Mouse (Mus musculus) kidney, adult 2 months (tissue): ENCODE measurements at regions not wholly inside any gene's neighbourhood (a gene's known extent, or its start where the extent isn't known, plus 50 kb on each side); places are given as distances from the start of the nearest gene placed in this dataset.
A peak's percentile ranks its signal among the peaks of the same experiment; 100 is the strongest.

ENCODE experiments used
- DNase-seq: peaks from one replicate; pipeline ENCODE4 v3.0.0; 2021
- H3K27ac ChIP-seq: fragments of 200-500 bp; 2 replicates; pipeline ENCODE4 v1.5.1; 2012; ENCODE audit warnings: low read depth, low read length, control low read depth, inconsistent platforms; ENCODE audit not compliant: insufficient read depth
- H3K27me3 ChIP-seq: fragments of 200-500 bp; replicated peaks from 2 replicates; pipeline ENCODE4 v1.6.1; 2012; ENCODE audit warnings: mild to moderate bottlenecking, moderate library complexity, low read length, inconsistent platforms; ENCODE audit not compliant: control insufficient read depth, insufficient read depth
- H3K36me3 ChIP-seq: fragments of 200-500 bp; 2 replicates; pipeline ENCODE4 v1.6.1; 2012; ENCODE audit warnings: mild to moderate bottlenecking, moderate library complexity, low read length, inconsistent platforms; ENCODE audit not compliant: control insufficient read depth, insufficient read depth
- H3K4me1 ChIP-seq: fragments of 200-500 bp; 2 replicates; pipeline ENCODE4 v1.6.1; 2011; ENCODE audit warnings: low read length; ENCODE audit not compliant: control insufficient read depth, insufficient read depth
- H3K4me3 ChIP-seq: fragments of 200-500 bp; 2 replicates; pipeline ENCODE4 v1.5.1; 2011; ENCODE audit warnings: mild to moderate bottlenecking, low read depth, low read length, control low read depth; ENCODE audit not compliant: insufficient read depth
- CTCF ChIP-seq: fragments of 200-500 bp; conservative IDR thresholded peaks from 2 replicates; pipeline ENCODE4 v1.5.1; 2011; ENCODE audit warnings: low read depth, mild to moderate bottlenecking, control low read depth, low read length, moderate library complexity, mixed read lengths; ENCODE audit not compliant: insufficient read depth, insufficient read length
- POLR2A ChIP-seq: fragments of 200-500 bp; IDR thresholded peaks from one replicate; pipeline ENCODE4 v1.6.1; 2011; ENCODE audit warnings: low read depth, low read length, control low read depth
- WGBS: fragments of 180-500 bp; shearing (Covaris S2); methylation state at CpG from one replicate; pipeline ENCODE4 v1.1.7; 2018; 5-methylcytosine and 5-hydroxymethylcytosine counted together

DNA sequence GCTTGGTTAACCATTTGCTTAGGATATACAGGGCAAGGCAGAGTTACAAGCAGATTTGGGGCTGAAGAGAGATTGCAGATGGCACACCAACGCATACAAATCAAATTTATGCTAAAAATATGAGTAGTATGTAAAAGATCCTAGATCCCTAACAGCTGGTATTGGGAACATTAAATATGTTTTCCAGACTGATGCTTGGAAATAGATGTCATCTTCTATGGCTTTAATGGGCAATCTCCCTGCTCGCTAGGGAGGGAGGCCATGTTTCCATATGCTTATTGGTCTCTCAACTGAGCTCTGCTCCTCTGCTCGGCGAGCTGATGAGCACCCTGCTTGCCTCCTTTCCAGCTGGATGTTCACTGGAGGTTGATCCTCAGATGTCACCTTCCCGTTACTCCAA, 82.0 kb upstream of the Slc35f3 start:
- Histone ChIP-seq H3K4me3 (no peak overlapping the region), H3K27me3 (no peaks in the 10 kb centered on the region), H3K4me1 (no peaks in the 10 kb centered on the region), H3K36me3 (no peaks in the 10 kb centered on the region), H3K27ac (no peak overlapping the region)
- TF ChIP-seq CTCF, result no peak
- no peak for TF ChIP-seq POLR2A
- 72% methylated on average over 5 of the region's 5 CpGs for WGBS
- no peak for DNase-seq

DNA sequence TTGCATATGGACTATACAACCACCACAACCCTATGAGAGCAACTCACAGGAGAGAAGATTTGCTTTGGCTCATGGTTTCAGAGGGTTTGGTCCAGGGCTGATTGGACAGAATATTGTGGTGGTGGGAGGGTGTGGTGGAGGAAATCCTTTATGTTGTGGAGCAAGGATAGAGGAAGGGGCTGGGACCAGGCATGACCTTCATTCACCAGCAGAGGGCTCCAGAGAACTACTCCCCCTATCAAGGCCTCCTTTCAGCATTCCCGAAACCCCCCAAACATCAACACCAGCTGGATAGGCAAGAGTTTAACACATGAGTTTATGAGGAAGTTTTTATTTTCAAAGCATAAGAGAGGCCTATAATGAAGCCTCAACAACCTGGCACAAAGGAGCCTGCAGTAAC, 76.7 kb upstream of the Slc35f3 start:
- no peak overlapping the region for H3K4me3 ChIP-seq
- no peak for TF ChIP-seq POLR2A
- TF ChIP-seq CTCF, result peak; percentile 32; the same call in 1 of the 2 replicates
- whole genome bisulfite sequencing, result 85% methylated on average over 1 of the region's 1 CpGs
- no peaks in the 10 kb centered on the region for H3K36me3 ChIP-seq
- no peak for DNase-seq
- no peak overlapping the region for H3K27ac ChIP-seq
- no peaks in the 10 kb centered on the region for H3K27me3 ChIP-seq
- H3K4me1 ChIP-seq, result no peaks in the 10 kb centered on the region

GRCm38 (mm10) chr8:126231801-126232200, 66.6 kb upstream of the Slc35f3 start:
- TF ChIP-seq CTCF (no peak), POLR2A (no peak)
- no peaks in the 10 kb centered on the region for H3K4me1 ChIP-seq
- no peak overlapping the region for H3K27ac ChIP-seq
- WGBS, result 96% methylated on average over 1 of the region's 1 CpGs
- no peak for DNase-seq
- H3K27me3 ChIP-seq, result no peaks in the 10 kb centered on the region
- no peak overlapping the region for H3K4me3 ChIP-seq
- H3K36me3 ChIP-seq, result no peaks in the 10 kb centered on the region

- Histone ChIP-seq H3K27ac (no peak overlapping the region), H3K4me1 (no peaks in the 10 kb centered on the region), H3K4me3 (no peak overlapping the region), H3K36me3 (no peaks in the 10 kb centered on the region), H3K27me3 (no peaks in the 10 kb centered on the region)
- TF ChIP-seq CTCF (no peak), POLR2A (no peak)
- 33% methylated on average over 7 of the region's 7 CpGs for WGBS
- no peak for DNase-seq
These were observed 65.8 kb upstream of the Slc35f3 start for GRCm38 (mm10) chr8:126232521-126232920.

GRCm38 (mm10) chr8:126239684-126240083, 58.7 kb upstream of the Slc35f3 start:
- DNase-seq, result no peak
- Histone ChIP-seq H3K27ac (no peak overlapping the region), H3K4me3 (no peak overlapping the region), H3K36me3 (no peaks in the 10 kb centered on the region), H3K27me3 (no peaks in the 10 kb centered on the region), H3K4me1 (no peaks in the 10 kb centered on the region)
- no peak for TF ChIP-seq CTCF
- TF ChIP-seq POLR2A, result no peak

DNA sequence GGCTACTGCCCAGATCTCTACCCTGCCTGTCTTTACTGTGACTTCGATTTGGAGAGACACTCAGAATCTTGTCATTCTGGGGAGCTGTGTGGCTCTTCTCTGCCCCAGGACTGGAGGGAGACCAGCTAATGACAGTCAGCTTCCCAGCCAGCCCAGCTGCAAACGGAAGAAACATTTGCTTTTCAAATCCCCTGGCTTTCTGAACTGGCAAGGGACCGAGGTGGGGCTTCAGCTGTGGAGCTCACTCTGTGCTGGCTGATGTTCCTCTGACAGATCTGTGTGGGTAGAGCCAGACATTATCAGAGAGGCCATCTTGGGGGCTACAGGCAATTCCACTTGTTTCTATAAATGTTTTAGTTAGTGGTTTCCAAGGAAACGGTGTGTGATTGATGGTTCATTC, 54.0 kb upstream of the Slc35f3 start:
- no peak overlapping the region for H3K27ac ChIP-seq
- TF ChIP-seq POLR2A (no peak), CTCF (no peak)

More for the DNA sequence above, 54.0 kb upstream of the Slc35f3 start:
- no peak for DNase-seq
- H3K4me1 ChIP-seq, result no peaks in the 10 kb centered on the region
- 55% methylated on average over 4 of the region's 4 CpGs for WGBS
- H3K36me3 ChIP-seq, result no peaks in the 10 kb centered on the region
- H3K27me3 ChIP-seq, result no peaks in the 10 kb centered on the region
- H3K4me3 ChIP-seq, result no peak overlapping the region
